Mouse (Mus musculus) MEL (cell line): ENCODE measurements around the gene Adam8. TPM values are rescaled to one million over a fixed set of nuclear protein-coding genes. Genes with fewer than 3 reads are reported as not detected.
A peak's percentile ranks its signal among the peaks of the same experiment; 100 is the strongest.

ENCODE experiments used
- DNase-seq: peaks from one replicate; pipeline ENCODE4 v3.0.0; 2011; ENCODE audit warnings: low read depth, low spot score
- H3K27ac ChIP-seq: 2 replicates; pipeline ENCODE4 v1.5.1; 2012; ENCODE audit warnings: low read depth, mild to moderate bottlenecking, control low read depth, low read length, moderate library complexity; ENCODE audit not compliant: control insufficient read depth
- H3K27me3 ChIP-seq, 2 experiments: fragments of 150-350 bp in 1 of 2; sonication (generic) in 1 of 2; 2 replicates each; pipeline ENCODE4 v1.6.1; 2012; ENCODE audit warnings: low read length in 2 of 2, mild to moderate bottlenecking in 2 of 2, improper control_type of control experiment in 1 of 2, moderate library complexity in 1 of 2; ENCODE audit not compliant: insufficient read depth in 2 of 2, control insufficient read depth in 1 of 2
- H3K36me3 ChIP-seq, 2 experiments: 2 replicates each; pipeline ENCODE4 v1.6.1; 2012 to 2014; ENCODE audit warnings: low read length in 2 of 2, improper control_type of control experiment in 1 of 2, inconsistent platforms in 1 of 2, mild to moderate bottlenecking in 1 of 2; ENCODE audit not compliant: insufficient read depth in 2 of 2, control insufficient read depth in 1 of 2
- H3K4me1 ChIP-seq, 2 experiments: fragments of 150-350 bp in 1 of 2; sonication (generic) in 1 of 2; 2 replicates each; pipeline ENCODE4 v1.6.1; 2012; ENCODE audit warnings: low read length in 2 of 2, improper control_type of control experiment in 1 of 2, mild to moderate bottlenecking in 1 of 2; ENCODE audit not compliant: insufficient read depth in 2 of 2, control insufficient read depth in 1 of 2
- H3K4me3 ChIP-seq, 2 experiments: fragments of 150-350 bp in 1 of 2; sonication (generic) in 1 of 2; 2 replicates each; pipeline ENCODE4 v1.5.1; 2012; ENCODE audit warnings: low read depth in 2 of 2, low read length in 2 of 2, mild to moderate bottlenecking in 2 of 2, moderate library complexity in 2 of 2, control low read depth in 1 of 2, improper control_type of control experiment in 1 of 2; ENCODE audit not compliant: control insufficient read depth in 1 of 2, insufficient read depth in 1 of 2
- H3K79me2 ChIP-seq: 2 replicates; pipeline ENCODE4 v1.6.1; 2012; ENCODE audit warnings: mild to moderate bottlenecking, low read length, moderate library complexity; ENCODE audit not compliant: control insufficient read depth, poor library complexity, insufficient read depth
- H3K9ac ChIP-seq: 2 replicates; pipeline ENCODE4 v1.6.1; 2012; ENCODE audit warnings: low read depth, mild to moderate bottlenecking, control low read depth, low read length, moderate library complexity; ENCODE audit not compliant: control insufficient read depth, poor library complexity, severe bottlenecking
- H3K9me3 ChIP-seq: fragments of 150-350 bp; sonication (generic); replicated peaks from 2 replicates; pipeline ENCODE4 v1.6.1; 2012; ENCODE audit warnings: mild to moderate bottlenecking, low read length, improper control_type of control experiment, moderate library complexity; ENCODE audit not compliant: insufficient read depth
- CHD1 ChIP-seq: IDR thresholded peaks from 2 replicates; pipeline ENCODE4 v1.6.1; 2012; ENCODE audit warnings: low read depth, mild to moderate bottlenecking, inconsistent platforms, low read length, improper control_type of control experiment
- CTCF ChIP-seq, 3 experiments: IDR thresholded peaks in 2 of 3; conservative IDR thresholded peaks in 1 of 3; 2 replicates each; pipeline ENCODE4 v1.5.1; 2011 to 2012; ENCODE audit warnings: low read length in 3 of 3, low read depth in 2 of 3, mild to moderate bottlenecking in 2 of 3, improper control_type of control experiment in 1 of 3, inconsistent platforms in 1 of 3, mixed read lengths in 1 of 3, moderate library complexity in 1 of 3; ENCODE audit not compliant: control insufficient read depth in 1 of 3, insufficient read depth in 1 of 3, poor library complexity in 1 of 3, severe bottlenecking in 1 of 3
- EP300 ChIP-seq, 2 experiments: IDR thresholded peaks; 2 replicates each; pipeline ENCODE4 v1.6.1; 2011; ENCODE audit warnings: improper control_type of control experiment in 2 of 2, low read length in 2 of 2, low read depth in 1 of 2, mild to moderate bottlenecking in 1 of 2
- ETS1 ChIP-seq: IDR thresholded peaks from 2 replicates; pipeline ENCODE4 v1.6.1; 2012; ENCODE audit warnings: low read depth, mild to moderate bottlenecking, inconsistent platforms, low read length, improper control_type of control experiment, moderate library complexity
- GATA1 ChIP-seq: IDR thresholded peaks from 2 replicates; pipeline ENCODE4 v1.6.1; 2011; ENCODE audit warnings: low read depth, low read length, improper control_type of control experiment
- HCFC1 ChIP-seq: IDR thresholded peaks from 2 replicates; pipeline ENCODE4 v1.6.1; 2012; ENCODE audit warnings: low read depth, mild to moderate bottlenecking, inconsistent platforms, low read length, improper control_type of control experiment, moderate library complexity
- JUND ChIP-seq: IDR thresholded peaks from 2 replicates; pipeline ENCODE4 v1.6.1; 2011; ENCODE audit warnings: low read depth, mild to moderate bottlenecking, improper control_type of control experiment, low read length
- KAT2A ChIP-seq: conservative IDR thresholded peaks from 2 replicates; pipeline ENCODE4 v1.6.1; 2012; ENCODE audit warnings: low read depth, low read length, improper control_type of control experiment, inconsistent platforms
- MAFK ChIP-seq: IDR thresholded peaks from 2 replicates; pipeline ENCODE4 v1.6.1; 2011; ENCODE audit warnings: low read depth, mild to moderate bottlenecking, low read length, improper control_type of control experiment, borderline replicate concordance
- MAX ChIP-seq: IDR thresholded peaks from 2 replicates; pipeline ENCODE4 v1.6.1; 2011; ENCODE audit warnings: low read length, improper control_type of control experiment
- MAZ ChIP-seq: IDR thresholded peaks from 2 replicates; pipeline ENCODE4 v1.6.1; 2012; ENCODE audit warnings: low read depth, mild to moderate bottlenecking, inconsistent platforms, low read length, improper control_type of control experiment
- MEF2A ChIP-seq: IDR thresholded peaks from 2 replicates; pipeline ENCODE4 v1.6.1; 2014; ENCODE audit warnings: low read depth, mild to moderate bottlenecking, inconsistent platforms, low read length, improper control_type of control experiment; ENCODE audit not compliant: poor library complexity, insufficient replicate concordance, severe bottlenecking; ENCODE audit errors: extremely low read depth
- MXI1 ChIP-seq: IDR thresholded peaks from 2 replicates; pipeline ENCODE4 v1.6.1; 2011; ENCODE audit warnings: mild to moderate bottlenecking, low read depth, low read length, improper control_type of control experiment
- MYB ChIP-seq: IDR thresholded peaks from 2 replicates; pipeline ENCODE4 v1.6.1; 2011; ENCODE audit warnings: mild to moderate bottlenecking, low read depth, low read length, improper control_type of control experiment
- MYC ChIP-seq: IDR thresholded peaks from 2 replicates; pipeline ENCODE4 v1.6.1; 2011; ENCODE audit warnings: low read depth, mild to moderate bottlenecking, low read length, improper control_type of control experiment, moderate library complexity
- POLR2AphosphoS2 ChIP-seq: IDR thresholded peaks from 2 replicates; pipeline ENCODE4 v1.6.1; 2011; ENCODE audit warnings: low read length, improper control_type of control experiment
- POLR2AphosphoS5 ChIP-seq: IDR thresholded peaks from 2 replicates; pipeline ENCODE4 v1.6.1; 2012; ENCODE audit warnings: low read depth, borderline replicate concordance, mild to moderate bottlenecking, inconsistent platforms, low read length, moderate library complexity, mixed read lengths
- RAD21 ChIP-seq: IDR thresholded peaks from 2 replicates; pipeline ENCODE4 v1.6.1; 2011; ENCODE audit warnings: mild to moderate bottlenecking, low read depth, low read length, improper control_type of control experiment
- RCOR1 ChIP-seq: IDR thresholded peaks from 2 replicates; pipeline ENCODE4 v1.6.1; 2012; ENCODE audit warnings: low read depth, mild to moderate bottlenecking, inconsistent platforms, low read length, improper control_type of control experiment
- SIN3A ChIP-seq: IDR thresholded peaks from 2 replicates; pipeline ENCODE4 v1.6.1; 2012; ENCODE audit warnings: low read length, improper control_type of control experiment, inconsistent platforms
- SMC3 ChIP-seq: IDR thresholded peaks from 2 replicates; pipeline ENCODE4 v1.6.1; 2011; ENCODE audit warnings: low read depth, low read length, improper control_type of control experiment
- TAL1 ChIP-seq: IDR thresholded peaks from 2 replicates; pipeline ENCODE4 v1.6.1; 2012; ENCODE audit warnings: mild to moderate bottlenecking, inconsistent platforms, low read length, moderate library complexity, mixed read lengths
- UBTF ChIP-seq: IDR thresholded peaks from 2 replicates; pipeline ENCODE4 v1.6.1; 2012; ENCODE audit warnings: low read depth, mild to moderate bottlenecking, inconsistent platforms, low read length, improper control_type of control experiment, moderate library complexity, borderline replicate concordance; ENCODE audit not compliant: insufficient read depth
- USF1 ChIP-seq: IDR thresholded peaks from 2 replicates; pipeline ENCODE4 v1.6.1; 2014; ENCODE audit warnings: low read depth, mild to moderate bottlenecking, inconsistent platforms, low read length, improper control_type of control experiment, moderate library complexity
- USF2 ChIP-seq, 2 experiments: IDR thresholded peaks; 2 replicates each; pipeline ENCODE4 v1.6.1; 2011 to 2012; ENCODE audit warnings: improper control_type of control experiment in 2 of 2, low read length in 2 of 2, borderline replicate concordance in 1 of 2, inconsistent platforms in 1 of 2, low read depth in 1 of 2, mild to moderate bottlenecking in 1 of 2; ENCODE audit not compliant: insufficient read depth in 1 of 2
- ZKSCAN1 ChIP-seq: IDR thresholded peaks from 2 replicates; pipeline ENCODE4 v1.6.1; 2012; ENCODE audit warnings: low read depth, mild to moderate bottlenecking, inconsistent platforms, low read length, improper control_type of control experiment, moderate library complexity
- ZMIZ1 ChIP-seq: IDR thresholded peaks from 2 replicates; pipeline ENCODE4 v1.6.1; 2012; ENCODE audit warnings: low read depth, mild to moderate bottlenecking, inconsistent platforms, low read length, improper control_type of control experiment, moderate library complexity
- ZNF384 ChIP-seq: IDR thresholded peaks from 2 replicates; pipeline ENCODE4 v1.6.1; 2012; ENCODE audit warnings: low read depth, mild to moderate bottlenecking, inconsistent platforms, low read length, improper control_type of control experiment
- polyA plus RNA-seq, 2 experiments: library from polyadenylated mRNA; stranded (reverse) in 1 of 2; unstranded in 1 of 2; fragments of >175 nt in 1 of 2; fragments of >200 nt in 1 of 2; gene quantifications; 2 replicates each; pipeline versions ENCODE4 v1.2.1 to v1.2.4; 2012; ENCODE audit warnings: low replicate concordance in 2 of 2, low read depth in 1 of 2; ENCODE audit not compliant: insufficient read length in 2 of 2, insufficient read depth in 1 of 2, missing spikeins in 1 of 2
- total RNA-seq: library from RNA; depleted of rRNA; stranded (reverse); fragments of 300-350 nt; gene quantifications from 2 replicates; pipeline ENCODE4 v1.2.3, GENCODE M21; 2012

Gene Adam8
- total and polyA plus RNA-seq, 3 experiments = 0.39 to 0.50 TPM; not detected in 1

DNA sequence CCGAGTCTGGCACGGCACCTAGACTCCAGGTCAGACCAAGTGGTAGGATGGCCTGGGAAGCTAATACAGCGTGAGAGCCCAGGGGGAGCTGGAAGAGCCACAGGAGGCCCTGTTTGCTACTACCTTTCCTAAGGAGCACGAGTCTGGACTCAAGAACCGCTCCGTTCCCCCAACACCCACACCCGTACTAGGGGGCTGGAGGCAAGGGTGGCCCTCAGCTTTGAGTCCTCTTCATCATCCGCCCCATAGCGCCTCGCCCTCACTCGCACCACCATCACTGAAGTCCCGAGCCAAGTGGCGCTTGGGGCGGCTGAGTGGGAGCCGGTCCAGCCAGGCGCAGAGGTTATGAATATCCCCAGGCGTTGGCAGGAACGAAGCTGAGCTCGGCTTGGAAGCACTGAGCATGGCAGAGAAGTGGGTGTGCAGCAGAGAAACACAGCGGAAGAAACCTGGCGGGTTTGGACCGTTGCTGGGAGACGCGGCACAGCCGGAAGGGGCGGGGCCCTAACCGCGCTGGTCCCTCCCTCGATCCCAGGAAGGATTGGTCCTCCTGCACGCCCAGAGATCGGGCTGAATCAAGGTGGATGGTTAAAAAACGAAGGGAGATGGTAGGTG, 14.0 kb downstream of the Adam8 start, which contains the start of gene 6430531B16Rik:
Gene 6430531B16Rik (minus strand): TSS at position 478 of the 615 bp plus-strand sequence.
- H3K9ac ChIP-seq = peak within 1 kb of the TSS; percentile 33; the same call in 1 of the 2 replicates
- no peak within 1 kb of the TSS for H3K27ac ChIP-seq

DNA sequence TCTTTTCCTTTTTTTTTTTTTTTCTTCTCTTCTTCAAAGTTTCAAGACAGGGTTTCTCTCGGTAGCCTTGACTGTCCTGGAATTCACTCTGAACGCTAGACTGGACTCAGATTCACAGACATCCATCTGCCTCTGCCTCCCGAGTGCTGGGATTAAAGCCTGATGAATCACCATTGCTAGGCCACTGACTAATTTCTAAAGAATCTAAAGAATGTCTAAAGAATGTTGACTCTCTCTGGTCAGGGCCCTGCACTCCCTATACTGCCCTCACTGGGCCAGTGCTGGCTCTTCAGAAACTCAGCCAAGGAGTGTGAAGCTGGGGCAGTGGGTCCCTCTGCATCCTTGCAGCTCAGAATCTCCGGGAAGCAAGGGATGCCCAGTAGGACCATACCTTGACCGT, 16.9 kb downstream of the Adam8 start:
- no peak overlapping the region for H3K9ac ChIP-seq
- no peaks in the 10 kb centered on the region for H3K27me3 ChIP-seq
- peaks cover 0 to 37% of the 10 kb centered on the region in 2 experiments; a peak in 3 of 4 replicates for H3K4me1 ChIP-seq
- peaks cover 0 to 18% of the 10 kb centered on the region in 2 experiments; a peak in 2 of 4 replicates for H3K36me3 ChIP-seq
- DNase-seq = no peak
- H3K27ac ChIP-seq = no peak overlapping the region
- no peaks in the 10 kb centered on the region for H3K9me3 ChIP-seq
- TF ChIP-seq POLR2AphosphoS2 = no peak
- no peak for TF ChIP-seq MAX
- TF ChIP-seq SMC3 = no peak
- TF ChIP-seq MYC = no peak
- TF ChIP-seq MEF2A = no peak
- no peak for TF ChIP-seq USF2 (IDR thresholded peaks at IDR 0.05; ENCODE audit: borderline replicate concordance in 1 of 2, insufficient read depth in 1 of 2, low read depth in 1 of 2, low read length in 2 of 2)
- no peak for TF ChIP-seq POLR2AphosphoS5
- TF ChIP-seq ZKSCAN1 = no peak
- TF ChIP-seq USF1 = no peak
- TF ChIP-seq CHD1 = no peak
- TF ChIP-seq GATA1 = no peak
- TF ChIP-seq MYB = no peak
- TF ChIP-seq RAD21 = no peak
- TF ChIP-seq ZNF384 = no peak
- no peak for TF ChIP-seq ZMIZ1
- TF ChIP-seq MAFK = no peak
- no peak for TF ChIP-seq MAZ
- no peak for TF ChIP-seq TAL1
- H3K79me2 ChIP-seq = no peaks in the 10 kb centered on the region
- no peak overlapping the region for H3K4me3 ChIP-seq

More for the DNA sequence above, 14.0 kb downstream of the Adam8 start, which contains the start of gene 6430531B16Rik:
- peaks cover 0 to 24% of the 10 kb centered on the region in 2 experiments; a peak in 3 of 4 replicates for H3K4me1 ChIP-seq
- H3K9me3 ChIP-seq = no peaks in the 10 kb centered on the region
- DNase-seq = peak; percentile 74
- no peaks in the 10 kb centered on the region for H3K79me2 ChIP-seq
- peak within 1 kb of the TSS; percentile 40 to 46 for H3K4me3 ChIP-seq
- peaks cover 0 to 8% of the 10 kb centered on the region in 2 experiments; a peak in 2 of 4 replicates for H3K36me3 ChIP-seq
- no peaks in the 10 kb centered on the region for H3K27me3 ChIP-seq
- TF ChIP-seq JUND = no peak
- TF ChIP-seq UBTF = no peak
- no peak for TF ChIP-seq RCOR1
- TF ChIP-seq MXI1 = no peak; the same call in 1 of the 2 replicates
- no peak for TF ChIP-seq CTCF (IDR thresholded peaks at IDR 0.05 in 2 of 3, conservative IDR thresholded peaks at IDR 0.05 in 1 of 3; ENCODE audit: control insufficient read depth in 1 of 3, insufficient read depth in 1 of 3, low read depth in 2 of 3, low read length in 3 of 3, poor library complexity in 1 of 3, severe bottlenecking in 1 of 3)
- no peak for TF ChIP-seq RAD21
- TF ChIP-seq KAT2A = no peak
- no peak for TF ChIP-seq MYC
- TF ChIP-seq USF2 (IDR thresholded peaks at IDR 0.05; ENCODE audit: borderline replicate concordance in 1 of 2, insufficient read depth in 1 of 2, low read depth in 1 of 2, low read length in 2 of 2) = no peak
- TF ChIP-seq ETS1 = no peak
- TF ChIP-seq POLR2AphosphoS2 = no peak
- TF ChIP-seq SIN3A = no peak
- no peak for TF ChIP-seq ZNF384
- TF ChIP-seq CHD1 = no peak
- no peak for TF ChIP-seq HCFC1
- no peak for TF ChIP-seq EP300 (IDR thresholded peaks at IDR 0.05; ENCODE audit: low read depth in 1 of 2, low read length in 2 of 2)
